Mouse (Mus musculus) olfactory bulb, adult 2 months (tissue): Measurements from ENCODE around the gene Cant1. TPM values are rescaled to one million over a fixed set of nuclear protein-coding genes. Genes with fewer than 3 reads are reported as not detected.

Experiments
- H3K27ac ChIP-seq: fragments of 200-500 bp; 2 replicates; pipeline ENCODE4 v1.5.1; 2012; ENCODE audit warnings: low read depth, low read length; ENCODE audit not compliant: insufficient read depth
- H3K4me1 ChIP-seq: fragments of 200-500 bp; 2 replicates; pipeline ENCODE4 v1.6.1; 2012; ENCODE audit warnings: low read length; ENCODE audit not compliant: control insufficient read depth, insufficient read depth
- H3K4me3 ChIP-seq: fragments of 200-500 bp; 2 replicates; pipeline ENCODE4 v1.5.1; 2012; ENCODE audit warnings: mild to moderate bottlenecking, low read depth, low read length, moderate library complexity; ENCODE audit not compliant: insufficient read depth
- CTCF ChIP-seq: fragments of 200-500 bp; IDR thresholded peaks from 2 replicates; pipeline ENCODE4 v1.5.1; 2012; ENCODE audit warnings: low read depth, mild to moderate bottlenecking, low read length, moderate library complexity; ENCODE audit not compliant: insufficient read depth
- POLR2A ChIP-seq: fragments of 200-500 bp; IDR thresholded peaks from 2 replicates; pipeline ENCODE4 v1.6.1; 2012; ENCODE audit warnings: mild to moderate bottlenecking, low read depth, low read length, moderate library complexity; ENCODE audit not compliant: insufficient read depth
- WGBS: fragments of 180-500 bp; shearing (Covaris S2); methylation state at CpG from one replicate; pipeline ENCODE4 v1.1.7; 2018; 5-methylcytosine and 5-hydroxymethylcytosine counted together
- polyA plus RNA-seq: library from polyadenylated mRNA; stranded (reverse); fragments of >200 nt; gene quantifications from 2 replicates; pipeline ENCODE4 v1.2.4, GENCODE M21; 2012; ENCODE audit warnings: low replicate concordance; ENCODE audit not compliant: missing spikeins, insufficient read depth, insufficient read length

Gene Cant1
- polyA plus RNA-seq, 1 experiment = not detected

DNA sequence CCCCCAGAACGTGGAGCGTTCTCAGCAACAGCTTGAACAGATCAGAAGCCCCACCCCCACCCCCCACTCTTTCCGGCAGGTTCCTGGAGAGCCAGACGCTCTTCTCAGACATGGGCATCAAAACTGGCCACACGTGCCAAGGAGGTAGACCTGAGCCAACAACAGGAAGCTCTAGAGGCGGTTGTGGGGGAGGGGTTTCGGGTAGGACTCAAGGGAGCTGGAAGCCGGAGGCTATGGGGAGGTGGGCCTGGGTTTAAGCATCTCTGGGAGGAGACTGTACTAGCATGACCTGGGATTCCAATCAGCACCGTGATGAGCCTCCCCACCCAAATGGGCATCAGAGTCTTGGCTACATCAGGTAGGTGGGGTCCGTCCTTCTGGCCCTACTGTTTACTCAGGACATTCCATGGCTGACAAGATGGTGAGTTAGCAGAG, 58.0 kb downstream of the Cant1 start:
- 68% methylated on average over 10 of the region's 10 CpGs for WGBS
- H3K27ac ChIP-seq = no peak overlapping the region

DNA sequence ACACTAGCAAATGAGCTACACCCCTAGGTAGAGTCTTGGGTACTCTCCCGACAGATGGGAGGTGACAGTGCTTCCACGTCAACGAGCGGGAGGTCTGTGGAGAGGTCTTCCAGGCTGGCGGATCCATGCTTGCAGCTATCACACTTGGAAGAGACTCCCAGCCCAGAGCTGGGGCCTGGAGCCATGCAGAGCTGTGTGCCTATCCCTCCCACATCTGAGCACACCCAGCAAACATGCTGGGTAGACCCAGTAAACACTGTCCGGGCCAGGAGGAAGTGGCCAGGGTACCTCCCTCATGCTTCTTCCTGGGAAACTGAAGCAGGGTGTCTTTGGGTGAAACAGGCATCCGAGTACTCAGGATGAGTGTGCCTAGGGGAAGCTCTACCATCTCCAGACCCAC, 58.4 kb downstream of the Cant1 start:
- Histone ChIP-seq H3K4me1 (peaks cover 31% of the 10 kb centered on the region), H3K27ac (no peak overlapping the region), H3K4me3 (no peak overlapping the region)
- TF ChIP-seq POLR2A (no peak), CTCF (no peak)
- WGBS = 59% methylated on average over 7 of the region's 7 CpGs

More for the DNA sequence above, 58.0 kb downstream of the Cant1 start:
- Histone ChIP-seq H3K4me1 (peaks cover 31% of the 10 kb centered on the region), H3K4me3 (no peak overlapping the region)
- TF ChIP-seq CTCF = no peak
- TF ChIP-seq POLR2A = no peak

Other genes with a start within 250 kb of the Cant1 start
- not detected in 2 replicates for gene Cyth1, start 170.5 kb downstream of the Cant1 start, polyA plus RNA-seq
- not detected in 2 replicates for gene Usp36, start 128.8 kb downstream of the Cant1 start, polyA plus RNA-seq
- gene Cep295nl, start 76.6 kb downstream of the Cant1 start, polyA plus RNA-seq = not detected in 2 replicates
- 247 and 441 TPM in 2 replicates for gene Timp2, start 63.3 kb downstream of the Cant1 start, polyA plus RNA-seq
- gene Lgals3bp, start 17.0 kb downstream of the Cant1 start, polyA plus RNA-seq = not detected in 2 replicates
- gene C1qtnf1, start 9.1 kb upstream of the Cant1 start, polyA plus RNA-seq = not detected in 2 replicates
- not detected in 2 replicates for gene Engase, start 57.7 kb upstream of the Cant1 start, polyA plus RNA-seq